Mouse (Mus musculus) neural tube, embryonic 12.5 days (tissue): Measurements from ENCODE around the gene Cacybp. TPM values are rescaled to one million over a fixed set of nuclear protein-coding genes. Genes with fewer than 3 reads are reported as not detected.
A peak's percentile ranks its signal among the peaks of the same experiment; 100 is the strongest.

Source experiments
- ATAC-seq: fragments of 200-750 bp; cut with Nextera tagmentation; 2 replicates; pipeline ENCODE4 v1.8.0; 2017; ENCODE audit warnings: low read depth, mild to moderate bottlenecking, moderate TSS enrichment, moderate library complexity; ENCODE audit not compliant: low FRiP score
- H3K27ac ChIP-seq: fragments of 300-500 bp; sonication (generic); 2 replicates; pipeline ENCODE4 v1.5.1; 2016
- H3K27me3 ChIP-seq: fragments of 300-500 bp; sonication (generic); replicated peaks from 2 replicates; pipeline ENCODE4 v1.6.1; 2016; ENCODE audit warnings: mild to moderate bottlenecking
- H3K36me3 ChIP-seq: fragments of 300-500 bp; sonication (generic); 2 replicates; pipeline ENCODE4 v1.6.1; 2016; ENCODE audit warnings: mild to moderate bottlenecking
- H3K4me1 ChIP-seq: fragments of 300-500 bp; sonication (generic); 2 replicates; pipeline ENCODE4 v1.6.1; 2016
- H3K4me2 ChIP-seq: fragments of 300-500 bp; sonication (generic); replicated peaks from 2 replicates; pipeline ENCODE4 v1.6.1; 2016; ENCODE audit warnings: mild to moderate bottlenecking
- H3K4me3 ChIP-seq: fragments of 300-500 bp; sonication (generic); 2 replicates; pipeline ENCODE4 v1.5.1; 2016
- H3K9ac ChIP-seq: fragments of 300-500 bp; sonication (generic); 2 replicates; pipeline ENCODE4 v1.6.1; 2016; ENCODE audit warnings: mild to moderate bottlenecking
- H3K9me3 ChIP-seq: fragments of 300-500 bp; sonication (generic); 2 replicates; pipeline ENCODE4 v1.6.1; 2016; ENCODE audit warnings: mild to moderate bottlenecking
- WGBS: fragments of 180-500 bp; shearing (Covaris S2); methylation state at CpG from one replicate; pipeline ENCODE4 v1.1.7; 2016; 5-methylcytosine and 5-hydroxymethylcytosine counted together
- polyA plus RNA-seq: library from polyadenylated mRNA; unstranded; fragments of >200 nt; fragmentation: Nextera tagmentation; extraction: Ambion mirVana; gene quantifications from 2 replicates; pipeline ENCODE4 v1.2.1, GENCODE M21; 2016

The Cacybp gene
- polyA plus RNA-seq, 1 experiment from 2014 or later: 245 TPM

GRCm38 (mm10) chr1:160211597-160212122 lies 1.0 kb downstream of the Cacybp start:
- ATAC-seq: no peak
- H3K36me3 ChIP-seq: peaks cover 13% of the 10 kb centered on the region
- no peaks in the 10 kb centered on the region for H3K27me3 ChIP-seq
- peak overlapping the region; percentile 89 for H3K4me3 ChIP-seq
- no peak overlapping the region for H3K27ac ChIP-seq
- no peaks in the 10 kb centered on the region for H3K9me3 ChIP-seq
- H3K9ac ChIP-seq: peak overlapping the region; percentile 89
- peaks cover 13% of the 10 kb centered on the region for H3K4me1 ChIP-seq
- 3% methylated on average over 8 of the region's 8 CpGs for WGBS
- peak overlapping the region; percentile 70 for H3K4me2 ChIP-seq

- H3K27ac ChIP-seq: no peak overlapping the region
- H3K9ac ChIP-seq: no peak overlapping the region
- H3K4me1 ChIP-seq: peaks cover 13% of the 10 kb centered on the region
- WGBS: 70% methylated on average over 3 of the region's 3 CpGs
- H3K9me3 ChIP-seq: no peaks in the 10 kb centered on the region
- H3K36me3 ChIP-seq: peaks cover 24% of the 10 kb centered on the region
- ATAC-seq: no peak
- peak overlapping the region; percentile 70 for H3K4me2 ChIP-seq
- no peaks in the 10 kb centered on the region for H3K27me3 ChIP-seq
- 0 out of 2 replicates have a peak overlapping the region, but pooled peaks have one; percentile 89 for H3K4me3 ChIP-seq
Measured at GRCm38 (mm10) chr1:160210566-160210965, 2.1 kb downstream of the Cacybp start.

- Histone ChIP-seq H3K9me3 (no peaks in the 10 kb centered on the region), H3K4me3 (no peak overlapping the region), H3K36me3 (peaks cover 30% of the 10 kb centered on the region), H3K27ac (no peak overlapping the region), H3K4me2 (peak overlapping the region; percentile 25), H3K4me1 (peaks cover 13% of the 10 kb centered on the region), H3K9ac (no peak overlapping the region), H3K27me3 (no peaks in the 10 kb centered on the region)
- no peak for ATAC-seq
- 35% methylated on average over 2 of the region's 2 CpGs for WGBS
Measured at GRCm38 (mm10) chr1:160209844-160210243, 2.8 kb downstream of the Cacybp start.

- Histone ChIP-seq H3K4me2 (no peak overlapping the region), H3K9me3 (no peaks in the 10 kb centered on the region), H3K9ac (no peak overlapping the region), H3K27me3 (no peaks in the 10 kb centered on the region), H3K36me3 (peaks cover 59% of the 10 kb centered on the region), H3K4me1 (peaks cover 3% of the 10 kb centered on the region), H3K27ac (no peak overlapping the region), H3K4me3 (no peak overlapping the region)
- ATAC-seq: no peak
Measured at GRCm38 (mm10) chr1:160205486-160205885, 7.2 kb downstream of the Cacybp start.

GRCm38 (mm10) chr1:160195337-160195663 lies 17.4 kb downstream of the Cacybp start:
- H3K9ac ChIP-seq: peak overlapping the region; percentile 80
- peaks cover 4% of the 10 kb centered on the region for H3K4me1 ChIP-seq
- no peak overlapping the region for H3K27ac ChIP-seq
- under 1% methylated on average over 13 of the region's 13 CpGs for WGBS
- peak; percentile 62 for ATAC-seq
- H3K36me3 ChIP-seq: peaks cover 18% of the 10 kb centered on the region
- no peaks in the 10 kb centered on the region for H3K27me3 ChIP-seq
- peak overlapping the region; percentile 77 for H3K4me3 ChIP-seq
- H3K9me3 ChIP-seq: no peaks in the 10 kb centered on the region
- H3K4me2 ChIP-seq: peak overlapping the region; percentile 79

- Histone ChIP-seq H3K27me3 (no peaks in the 10 kb centered on the region), H3K9ac (peak within 1 kb of the TSS; percentile 80), H3K9me3 (no peaks in the 10 kb centered on the region), H3K4me1 (peaks cover 4% of the 10 kb centered on the region), H3K36me3 (peaks cover 14% of the 10 kb centered on the region), H3K4me3 (peak within 1 kb of the TSS; percentile 77), H3K4me2 (peak within 1 kb of the TSS; percentile 79), H3K27ac (no peak within 1 kb of the TSS)
- peak; percentile 100 for ATAC-seq
- WGBS: 7% methylated on average over 31 of the region's 31 CpGs
Measured at GRCm38 (mm10) chr1:160194529-160195336, 17.9 kb downstream of the Cacybp start, which contains the start of gene Mrps14. TSS of gene Mrps14 (plus strand) at chr1:160195215.

- H3K27ac ChIP-seq: no peak overlapping the region
- no peak overlapping the region for H3K4me3 ChIP-seq
- no peaks in the 10 kb centered on the region for H3K9me3 ChIP-seq
- H3K9ac ChIP-seq: no peak overlapping the region
- peaks cover 6% of the 10 kb centered on the region; the same call in 1 of the 2 replicates for H3K4me1 ChIP-seq
- peak; percentile 89 for ATAC-seq
- H3K36me3 ChIP-seq: no peaks in the 10 kb centered on the region
- WGBS: 18% methylated on average over 5 of the region's 5 CpGs
- H3K4me2 ChIP-seq: no peak overlapping the region
- H3K27me3 ChIP-seq: no peaks in the 10 kb centered on the region
Measured at GRCm38 (mm10) chr1:160184506-160184905, 28.2 kb downstream of the Cacybp start.

GRCm38 (mm10) chr1:160181216-160181615 lies 31.5 kb downstream of the Cacybp start:
- Histone ChIP-seq H3K9ac (no peak overlapping the region), H3K4me1 (peaks cover 6% of the 10 kb centered on the region; the same call in 1 of the 2 replicates), H3K27ac (no peak overlapping the region), H3K9me3 (no peaks in the 10 kb centered on the region), H3K36me3 (no peaks in the 10 kb centered on the region), H3K4me3 (no peak overlapping the region), H3K27me3 (no peaks in the 10 kb centered on the region), H3K4me2 (no peak overlapping the region)
- ATAC-seq: no peak
- WGBS: 74% methylated on average over 4 of the region's 4 CpGs

- 66% methylated on average over 8 of the region's 8 CpGs for WGBS
- Histone ChIP-seq H3K4me2 (no peak overlapping the region), H3K4me3 (no peak overlapping the region), H3K36me3 (no peaks in the 10 kb centered on the region), H3K9ac (no peak overlapping the region), H3K9me3 (no peaks in the 10 kb centered on the region), H3K27me3 (no peaks in the 10 kb centered on the region), H3K4me1 (no peaks in the 10 kb centered on the region), H3K27ac (no peak overlapping the region)
- ATAC-seq: no peak
Measured at GRCm38 (mm10) chr1:160176903-160177302, 35.8 kb downstream of the Cacybp start.

- H3K9ac ChIP-seq: no peak overlapping the region
- 68% methylated on average over 3 of the region's 5 CpGs for WGBS
Measured at GRCm38 (mm10) chr1:160166600-160166999, 46.1 kb downstream of the Cacybp start.

GRCm38 (mm10) chr1:160158190-160158589 lies 54.5 kb downstream of the Cacybp start:
- no peak for ATAC-seq
- H3K9ac ChIP-seq: no peak overlapping the region
- H3K9me3 ChIP-seq: no peaks in the 10 kb centered on the region
- WGBS: 92% methylated on average over 2 of the region's 2 CpGs
- no peak overlapping the region for H3K4me2 ChIP-seq
- no peaks in the 10 kb centered on the region for H3K4me1 ChIP-seq
- no peaks in the 10 kb centered on the region for H3K36me3 ChIP-seq
- H3K27me3 ChIP-seq: no peaks in the 10 kb centered on the region
- no peak overlapping the region for H3K27ac ChIP-seq
- H3K4me3 ChIP-seq: no peak overlapping the region

More at GRCm38 (mm10) chr1:160166600-160166999, 46.1 kb downstream of the Cacybp start:
- H3K27me3 ChIP-seq: no peaks in the 10 kb centered on the region
- H3K9me3 ChIP-seq: no peaks in the 10 kb centered on the region
- H3K4me1 ChIP-seq: no peaks in the 10 kb centered on the region
- H3K4me2 ChIP-seq: no peak overlapping the region
- H3K4me3 ChIP-seq: no peak overlapping the region
- no peak overlapping the region for H3K27ac ChIP-seq
- H3K36me3 ChIP-seq: no peaks in the 10 kb centered on the region
- ATAC-seq: no peak

GRCm38 (mm10) chr1:160153480-160153879 lies 59.2 kb downstream of the Cacybp start, which contains the start of gene Tnn:
TSS of gene Tnn (minus strand) at chr1:160153580.
- H3K9me3 ChIP-seq: no peaks in the 10 kb centered on the region
- no peaks in the 10 kb centered on the region for H3K36me3 ChIP-seq
- H3K4me2 ChIP-seq: no peak within 1 kb of the TSS

More at GRCm38 (mm10) chr1:160153480-160153879, 59.2 kb downstream of the Cacybp start, which contains the start of gene Tnn:
- Histone ChIP-seq H3K27ac (no peak within 1 kb of the TSS), H3K27me3 (no peaks in the 10 kb centered on the region), H3K4me1 (peaks cover 4% of the 10 kb centered on the region; the same call in 1 of the 2 replicates), H3K4me3 (no peak within 1 kb of the TSS), H3K9ac (no peak within 1 kb of the TSS)
- ATAC-seq: no peak
- 78% methylated on average over 8 of the region's 8 CpGs for WGBS
